Mouse (Mus musculus): ENCODE measurements around the gene Ttc34.

GRCm38 (mm10) chr4:154856480-154856837 lies 19.2 kb downstream of the Ttc34 start:
- no peak for TF ChIP-seq CTCF (IDR thresholded peaks at IDR 0.05; ENCODE audit: low read depth, low read length)
- TF ChIP-seq POLR2A (IDR thresholded peaks at IDR 0.05; ENCODE audit: borderline replicate concordance, low read depth, low read length): no peak
